Mouse (Mus musculus) olfactory bulb, adult 2 months (tissue): ENCODE measurements around the gene Six2. TPM values are rescaled to one million over a fixed set of nuclear protein-coding genes. Genes with fewer than 3 reads are reported as not detected.

Source experiments
- H3K27ac ChIP-seq: fragments of 200-500 bp; 2 replicates; pipeline ENCODE4 v1.5.1; 2012; ENCODE audit warnings: low read depth, low read length; ENCODE audit not compliant: insufficient read depth
- H3K4me1 ChIP-seq: fragments of 200-500 bp; 2 replicates; pipeline ENCODE4 v1.6.1; 2012; ENCODE audit warnings: low read length; ENCODE audit not compliant: control insufficient read depth, insufficient read depth
- H3K4me3 ChIP-seq: fragments of 200-500 bp; 2 replicates; pipeline ENCODE4 v1.5.1; 2012; ENCODE audit warnings: mild to moderate bottlenecking, low read depth, low read length, moderate library complexity; ENCODE audit not compliant: insufficient read depth
- CTCF ChIP-seq: fragments of 200-500 bp; IDR thresholded peaks from 2 replicates; pipeline ENCODE4 v1.5.1; 2012; ENCODE audit warnings: low read depth, mild to moderate bottlenecking, low read length, moderate library complexity; ENCODE audit not compliant: insufficient read depth
- POLR2A ChIP-seq: fragments of 200-500 bp; IDR thresholded peaks from 2 replicates; pipeline ENCODE4 v1.6.1; 2012; ENCODE audit warnings: mild to moderate bottlenecking, low read depth, low read length, moderate library complexity; ENCODE audit not compliant: insufficient read depth
- WGBS: fragments of 180-500 bp; shearing (Covaris S2); methylation state at CpG from one replicate; pipeline ENCODE4 v1.1.7; 2018; 5-methylcytosine and 5-hydroxymethylcytosine counted together
- polyA plus RNA-seq: library from polyadenylated mRNA; stranded (reverse); fragments of >200 nt; gene quantifications from 2 replicates; pipeline ENCODE4 v1.2.4, GENCODE M21; 2012; ENCODE audit warnings: low replicate concordance; ENCODE audit not compliant: missing spikeins, insufficient read depth, insufficient read length

The Six2 gene
- polyA plus RNA-seq, 1 experiment = not detected

DNA sequence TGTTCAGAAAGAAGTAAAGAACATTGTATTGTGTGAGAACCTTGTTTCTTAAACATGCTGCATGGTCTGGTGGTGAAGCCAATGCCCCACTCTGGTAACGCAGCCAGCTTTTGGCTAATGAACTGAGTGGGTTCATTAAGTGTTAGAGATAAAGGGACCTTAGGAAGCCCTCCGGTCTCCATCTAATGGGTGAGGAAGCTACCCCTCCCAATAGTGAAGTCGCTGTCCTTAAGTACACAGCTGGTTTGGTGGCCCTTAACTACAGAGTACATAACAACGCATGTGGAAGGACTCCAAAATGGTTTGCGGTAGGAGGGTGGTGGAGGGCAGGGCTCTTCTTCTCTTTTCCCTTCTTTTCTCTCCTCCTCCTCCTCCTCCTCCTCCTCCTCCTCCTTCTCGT lies 50.2 kb downstream of the Six2 start:
- H3K4me3 ChIP-seq = no peak overlapping the region
- H3K4me1 ChIP-seq = no peaks in the 10 kb centered on the region
- 40% methylated on average over 5 of the region's 6 CpGs for WGBS
- no peak overlapping the region for H3K27ac ChIP-seq
- TF ChIP-seq CTCF (no peak), POLR2A (no peak)

Other genes starting within 250 kb of the Six2 start
- gene Six3, start 74.7 kb downstream of the Six2 start, polyA plus RNA-seq = not detected in 2 replicates